Mouse (Mus musculus): Measurements from ENCODE around the gene Hand1. TPM values are rescaled to one million over a fixed set of nuclear protein-coding genes. Genes with fewer than 3 reads are reported as not detected.

The Hand1 gene
- polyA plus RNA-seq, 1 experiment from 2014 or later: 0.32 TPM

DNA sequence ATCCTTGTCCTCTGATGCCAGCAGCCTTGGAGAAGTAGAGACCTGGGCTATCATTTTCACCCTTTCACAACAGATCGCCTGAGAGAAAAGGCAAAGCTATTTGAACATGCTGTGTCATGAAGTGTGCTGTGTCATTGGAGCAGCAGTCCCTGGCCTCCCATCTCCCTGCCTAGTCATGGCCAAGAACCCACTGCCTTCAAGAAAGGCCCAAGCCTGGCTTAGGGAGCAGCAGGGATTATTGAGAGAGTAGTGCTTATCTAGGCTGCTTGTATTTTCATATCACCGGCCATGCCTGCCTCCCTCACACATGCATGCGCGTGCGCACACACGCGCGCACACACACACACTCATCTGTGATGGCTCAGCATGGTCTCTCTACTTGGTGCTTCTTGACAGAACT is 20.4 kb downstream of the Hand1 start:
- Histone ChIP-seq H3K9me3 (replicated peaks) (no peaks in the 10 kb centered on the region), H3K27me3 (no peaks in the 10 kb centered on the region), H3K9ac (no peak overlapping the region), H3K27ac (no peak overlapping the region), H3K4me1 (no peaks in the 10 kb centered on the region), H3K4me3 (no peak overlapping the region), H3K4me2 (replicated peaks) (no peak overlapping the region), H3K36me3 (peaks cover 44% of the 10 kb centered on the region)
- ATAC-seq (ENCODE audit: low FRiP score): no peak
- 93% methylated on average over 8 of the region's 8 CpGs for WGBS

DNA sequence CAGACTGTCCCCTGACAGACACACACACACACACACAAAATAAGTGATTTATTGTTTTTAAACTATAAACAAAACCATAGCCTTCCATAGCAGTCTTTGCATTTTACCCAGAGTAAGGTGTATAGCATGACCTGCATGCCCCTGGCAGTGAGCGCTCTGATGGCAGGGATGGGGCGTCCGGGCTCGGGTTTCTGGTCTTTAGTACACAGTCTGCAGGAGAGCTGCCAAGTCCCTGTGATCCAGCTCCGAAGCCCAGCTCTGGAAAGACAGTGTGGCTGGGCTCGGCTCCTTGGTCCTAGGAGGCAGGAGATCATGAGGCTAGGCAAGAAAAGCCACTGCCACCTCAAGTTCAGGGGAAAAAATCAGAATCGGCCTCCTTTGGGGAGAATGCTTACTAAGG is 21.6 kb downstream of the Hand1 start:
- peaks cover 3% of the 10 kb centered on the region; the same call in 1 of the 2 replicates for H3K4me1 ChIP-seq
- no peak for ATAC-seq (ENCODE audit: low FRiP score)
- H3K9me3 ChIP-seq (replicated peaks): no peaks in the 10 kb centered on the region
- peaks cover 44% of the 10 kb centered on the region for H3K36me3 ChIP-seq
- WGBS: 82% methylated on average over 7 of the region's 7 CpGs
- no peak overlapping the region for H3K4me2 ChIP-seq (replicated peaks)
- no peaks in the 10 kb centered on the region for H3K27me3 ChIP-seq
- no peak overlapping the region for H3K4me3 ChIP-seq
- no peak overlapping the region for H3K9ac ChIP-seq
- no peak overlapping the region for H3K27ac ChIP-seq

DNA sequence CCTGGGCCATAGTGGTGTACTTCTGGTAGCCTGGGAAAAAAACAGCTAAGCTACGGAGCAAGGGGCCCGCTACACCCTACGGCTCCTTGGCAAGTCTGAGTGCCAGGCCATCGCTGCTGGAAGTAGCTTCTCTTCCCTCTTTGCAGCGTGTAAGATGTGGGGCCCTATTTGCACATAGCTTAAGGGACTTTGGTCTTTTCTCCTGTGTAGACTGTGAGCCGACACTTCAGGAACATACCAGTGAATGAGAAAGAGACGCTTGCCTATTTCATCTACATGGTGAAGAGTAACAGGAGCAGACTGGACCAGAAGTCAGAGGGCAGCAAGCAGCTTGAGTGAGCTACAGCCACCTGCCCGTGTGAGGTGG is 22.9 kb downstream of the Hand1 start:
- Histone ChIP-seq H3K4me3 (no peak overlapping the region), H3K27me3 (no peaks in the 10 kb centered on the region), H3K4me1 (peaks cover 7% of the 10 kb centered on the region; the same call in 1 of the 2 replicates), H3K4me2 (replicated peaks) (no peak overlapping the region), H3K27ac (no peak overlapping the region), H3K9me3 (replicated peaks) (no peaks in the 10 kb centered on the region), H3K36me3 (peaks cover 44% of the 10 kb centered on the region), H3K9ac (no peak overlapping the region)
- no peak for ATAC-seq (ENCODE audit: low FRiP score)
- WGBS: 94% methylated on average over 8 of the region's 8 CpGs

DNA sequence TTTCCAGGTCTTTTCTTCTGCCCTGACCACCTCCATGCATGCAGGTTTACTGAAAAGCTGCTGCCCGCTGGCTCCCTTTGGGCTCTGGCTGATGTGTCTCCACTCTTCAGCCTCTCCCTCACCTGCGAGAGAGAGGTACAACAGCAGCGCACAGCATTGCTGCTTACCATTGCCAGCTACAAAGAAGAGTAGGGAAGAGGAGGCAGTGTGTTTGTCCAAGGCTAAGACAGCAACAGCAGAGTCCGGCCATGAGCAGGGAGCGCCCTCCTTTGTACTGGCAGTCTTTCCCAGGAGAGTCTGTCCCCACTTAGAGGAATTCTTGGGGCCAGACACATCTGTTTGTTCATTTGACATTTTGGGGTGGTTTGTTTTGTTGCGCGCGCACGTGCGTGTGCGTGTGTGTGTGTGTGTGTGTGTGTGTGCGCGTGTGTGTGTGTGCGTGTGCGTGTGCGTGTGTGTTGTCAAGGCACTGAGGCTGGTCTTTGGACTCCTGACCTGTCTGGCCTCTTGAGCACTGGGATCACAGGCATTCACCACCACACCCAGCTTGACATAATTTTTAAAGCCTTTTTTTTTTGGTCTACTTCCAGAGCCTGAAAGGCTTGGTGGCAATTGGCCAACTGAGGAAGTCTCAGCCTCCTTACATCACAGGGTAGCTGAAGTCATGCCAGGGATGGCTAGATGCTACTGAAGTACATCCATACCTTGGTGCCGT is 23.4 kb downstream of the Hand1 start:
- Histone ChIP-seq H3K36me3 (peaks cover 44% of the 10 kb centered on the region), H3K4me2 (replicated peaks) (no peak overlapping the region)
- ATAC-seq (ENCODE audit: low FRiP score): no peak

DNA sequence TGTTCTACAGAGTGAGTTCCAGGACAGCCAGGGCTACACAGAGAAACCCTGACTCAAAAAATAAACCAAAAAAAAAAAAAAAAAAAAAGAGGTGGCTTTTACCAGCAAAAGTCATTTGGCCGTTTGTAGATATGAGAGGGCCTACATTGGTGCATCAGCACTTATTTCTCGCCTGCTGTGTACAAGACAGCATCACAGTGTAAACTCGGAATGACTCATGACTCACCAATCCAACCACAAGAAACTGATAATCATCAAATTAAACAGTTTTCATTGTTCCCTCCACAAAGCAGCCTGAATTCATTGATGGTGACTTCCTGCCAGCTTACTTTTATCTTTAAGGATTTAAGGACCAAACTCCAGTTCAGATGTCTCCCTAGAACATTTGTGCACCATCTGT is 27.6 kb downstream of the Hand1 start:
- Histone ChIP-seq H3K9me3 (replicated peaks) (no peaks in the 10 kb centered on the region), H3K4me2 (replicated peaks) (no peak overlapping the region), H3K27me3 (no peaks in the 10 kb centered on the region), H3K4me1 (peaks cover 31% of the 10 kb centered on the region), H3K36me3 (peaks cover 22% of the 10 kb centered on the region), H3K4me3 (no peak overlapping the region), H3K27ac (no peak overlapping the region), H3K9ac (no peak overlapping the region)
- WGBS: 80% methylated on average over 3 of the region's 3 CpGs
- ATAC-seq (ENCODE audit: low FRiP score): no peak

More for the DNA sequence above, 23.4 kb downstream of the Hand1 start:
- no peak overlapping the region for H3K4me3 ChIP-seq
- no peaks in the 10 kb centered on the region for H3K27me3 ChIP-seq
- no peaks in the 10 kb centered on the region for H3K9me3 ChIP-seq (replicated peaks)
- WGBS: 93% methylated on average over 17 of the region's 17 CpGs
- no peak overlapping the region for H3K9ac ChIP-seq
- H3K27ac ChIP-seq: no peak overlapping the region
- H3K4me1 ChIP-seq: peaks cover 7% of the 10 kb centered on the region; the same call in 1 of the 2 replicates

- peak overlapping the region; percentile 93 for H3K4me3 ChIP-seq
- 0% methylated on average over 18 of the region's 18 CpGs for WGBS
- peak overlapping the region; percentile 97 for H3K4me2 ChIP-seq (replicated peaks)
- no peaks in the 10 kb centered on the region for H3K27me3 ChIP-seq
- no peaks in the 10 kb centered on the region for H3K9me3 ChIP-seq (replicated peaks)
- H3K36me3 ChIP-seq: peaks cover 2% of the 10 kb centered on the region; the same call in 1 of the 2 replicates
- peak overlapping the region; percentile 69; the same call in 1 of the 2 replicates for H3K27ac ChIP-seq
- H3K4me1 ChIP-seq: peaks cover 32% of the 10 kb centered on the region
- H3K9ac ChIP-seq: peak overlapping the region; percentile 96
- ATAC-seq (ENCODE audit: low FRiP score): no peak
Observed at GRCm38 (mm10) chr11:57802511-57802870, 30.1 kb downstream of the Hand1 start.

- Histone ChIP-seq H3K27me3 (no peaks in the 10 kb centered on the region), H3K4me1 (peaks cover 32% of the 10 kb centered on the region), H3K9ac (peak overlapping the region; percentile 96), H3K4me2 (replicated peaks) (peak overlapping the region; percentile 97), H3K27ac (peak overlapping the region; percentile 69), H3K4me3 (peak overlapping the region; percentile 93), H3K9me3 (replicated peaks) (no peaks in the 10 kb centered on the region), H3K36me3 (no peaks in the 10 kb centered on the region)
- ATAC-seq (ENCODE audit: low FRiP score): peak; percentile 80
- WGBS: 1% methylated on average over 69 of the region's 85 CpGs
Observed at GRCm38 (mm10) chr11:57801766-57802510, 30.7 kb downstream of the Hand1 start.

DNA sequence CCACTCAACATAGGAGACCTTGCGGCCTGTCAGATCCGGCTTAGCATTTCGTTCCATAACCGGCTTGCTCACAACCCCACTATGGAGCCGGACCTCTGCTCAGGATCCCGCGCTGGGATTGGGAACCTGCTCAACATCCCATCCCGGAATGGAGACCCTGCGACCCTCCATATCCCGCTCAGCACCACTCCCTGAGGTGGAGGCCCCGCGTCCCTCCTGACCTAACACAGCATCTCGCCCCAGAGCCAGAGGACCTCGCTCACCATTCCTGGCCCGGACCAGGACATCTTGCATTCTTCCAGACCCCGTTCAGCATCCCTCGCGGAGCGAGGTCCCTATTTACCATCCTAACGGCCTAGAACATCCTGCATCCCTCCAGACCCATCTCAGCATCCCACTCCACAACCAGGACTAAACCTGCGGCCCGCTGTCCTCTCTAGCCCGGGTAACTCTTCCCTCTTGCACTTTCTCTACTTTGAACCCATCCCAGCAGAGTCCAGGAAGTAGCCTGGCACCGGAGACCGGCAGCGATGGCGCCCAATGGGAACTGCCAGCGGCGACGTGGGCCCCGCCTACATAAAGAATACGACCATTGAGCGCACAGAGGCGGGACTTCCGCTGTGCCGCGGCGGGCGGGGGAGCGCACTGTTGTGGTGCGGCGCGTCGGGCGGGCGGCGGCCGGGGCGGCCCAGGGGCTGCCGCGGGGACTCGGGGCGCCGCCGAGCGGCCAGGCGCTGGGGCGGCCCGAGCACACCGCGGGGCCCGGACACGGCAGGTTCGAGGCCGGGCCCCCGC is 31.4 kb downstream of the Hand1 start, which contains the start of gene Sap30l:
Gene Sap30l (plus strand): TSS at position 667 of the 795 bp plus-strand sequence.
- peak within 1 kb of the TSS; percentile 96 for H3K9ac ChIP-seq
- H3K27ac ChIP-seq: peak within 1 kb of the TSS; percentile 81
- peak within 1 kb of the TSS; percentile 93 for H3K4me3 ChIP-seq
- 1% methylated on average over 64 of the region's 66 CpGs for WGBS
- peak; percentile 96 for ATAC-seq (ENCODE audit: low FRiP score)
- H3K36me3 ChIP-seq: no peaks in the 10 kb centered on the region
- peaks cover 29% of the 10 kb centered on the region for H3K4me1 ChIP-seq
- no peaks in the 10 kb centered on the region for H3K9me3 ChIP-seq (replicated peaks)
- H3K27me3 ChIP-seq: no peaks in the 10 kb centered on the region
- H3K4me2 ChIP-seq (replicated peaks): peak within 1 kb of the TSS; percentile 97

- Histone ChIP-seq H3K27ac (peak overlapping the region; percentile 81; the same call in 1 of the 2 replicates), H3K4me2 (replicated peaks) (peak overlapping the region; percentile 97), H3K4me1 (peaks cover 26% of the 10 kb centered on the region), H3K36me3 (no peaks in the 10 kb centered on the region), H3K9me3 (replicated peaks) (no peaks in the 10 kb centered on the region), H3K27me3 (no peaks in the 10 kb centered on the region), H3K9ac (peak overlapping the region; percentile 96), H3K4me3 (peak overlapping the region; percentile 93)
- 14% methylated on average over 22 of the region's 22 CpGs for WGBS
- ATAC-seq (ENCODE audit: low FRiP score): no peak
Observed at GRCm38 (mm10) chr11:57800266-57800951, 32.2 kb downstream of the Hand1 start.

GRCm38 (mm10) chr11:57799456-57799855 is 33.2 kb downstream of the Hand1 start:
- Histone ChIP-seq H3K9ac (no peak overlapping the region), H3K4me2 (replicated peaks) (no peak overlapping the region), H3K27me3 (no peaks in the 10 kb centered on the region), H3K36me3 (no peaks in the 10 kb centered on the region), H3K4me1 (peaks cover 25% of the 10 kb centered on the region), H3K4me3 (no peak overlapping the region), H3K27ac (no peak overlapping the region), H3K9me3 (replicated peaks) (no peaks in the 10 kb centered on the region)
- ATAC-seq (ENCODE audit: low FRiP score): no peak
- 87% methylated on average over 10 of the region's 10 CpGs for WGBS

GRCm38 (mm10) chr11:57797828-57798227 is 34.8 kb downstream of the Hand1 start:
- H3K27ac ChIP-seq: no peak overlapping the region
- no peaks in the 10 kb centered on the region for H3K27me3 ChIP-seq
- H3K4me1 ChIP-seq: peaks cover 15% of the 10 kb centered on the region
- H3K9me3 ChIP-seq (replicated peaks): no peaks in the 10 kb centered on the region
- 79% methylated on average over 8 of the region's 9 CpGs for WGBS
- H3K36me3 ChIP-seq: no peaks in the 10 kb centered on the region
- H3K4me2 ChIP-seq (replicated peaks): no peak overlapping the region
- H3K4me3 ChIP-seq: no peak overlapping the region
- no peak for ATAC-seq (ENCODE audit: low FRiP score)
- H3K9ac ChIP-seq: no peak overlapping the region
